Mouse (Mus musculus): ENCODE data around the gene Cacng3. TPM values are rescaled to one million over a fixed set of nuclear protein-coding genes. Genes with fewer than 3 reads are reported as not detected.

Gene Cacng3
- not detected in 2 replicates for polyA plus RNA-seq (2012)

DNA sequence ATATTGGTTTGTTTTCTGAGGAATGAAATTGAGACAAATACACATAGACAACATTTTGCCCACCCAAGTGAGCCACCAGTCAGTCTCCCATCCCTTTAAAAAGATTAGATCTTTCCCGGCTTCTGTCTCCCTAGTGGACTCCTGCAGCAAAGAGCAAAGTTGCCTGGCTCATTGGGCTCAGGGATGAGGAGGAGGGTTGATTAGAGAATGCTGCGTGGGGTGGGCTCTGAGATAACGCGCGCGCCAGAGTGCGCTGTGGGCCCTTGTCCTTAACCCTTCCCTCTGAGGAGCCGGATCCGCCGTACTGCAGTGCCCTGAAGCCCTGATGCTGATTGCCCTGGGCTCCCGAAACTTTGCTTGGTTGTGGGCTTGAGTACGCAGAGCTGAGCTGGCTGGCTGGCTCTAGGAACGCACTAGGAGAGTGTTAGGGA is at the start of gene Cacng3:
TSS of gene Cacng3 (plus strand) at position 51 of the 431 bp plus-strand sequence.
- TF ChIP-seq GATA1 (IDR thresholded peaks at IDR 0.05; ENCODE audit: low read length): no peak

- TF ChIP-seq GATA1 (IDR thresholded peaks at IDR 0.05; ENCODE audit: low read length): no peak
Observed at GRCm38 (mm10) chr7:122622125-122622774, 48.0 kb upstream of the Cacng3 start.

- TF ChIP-seq GATA1 (IDR thresholded peaks at IDR 0.05; ENCODE audit: low read length): no peak
Observed at GRCm38 (mm10) chr7:122623753-122624152, 46.5 kb upstream of the Cacng3 start.

- no peak for TF ChIP-seq GATA1 (IDR thresholded peaks at IDR 0.05; ENCODE audit: low read length)
Observed at GRCm38 (mm10) chr7:122628050-122628449, 42.2 kb upstream of the Cacng3 start.

DNA sequence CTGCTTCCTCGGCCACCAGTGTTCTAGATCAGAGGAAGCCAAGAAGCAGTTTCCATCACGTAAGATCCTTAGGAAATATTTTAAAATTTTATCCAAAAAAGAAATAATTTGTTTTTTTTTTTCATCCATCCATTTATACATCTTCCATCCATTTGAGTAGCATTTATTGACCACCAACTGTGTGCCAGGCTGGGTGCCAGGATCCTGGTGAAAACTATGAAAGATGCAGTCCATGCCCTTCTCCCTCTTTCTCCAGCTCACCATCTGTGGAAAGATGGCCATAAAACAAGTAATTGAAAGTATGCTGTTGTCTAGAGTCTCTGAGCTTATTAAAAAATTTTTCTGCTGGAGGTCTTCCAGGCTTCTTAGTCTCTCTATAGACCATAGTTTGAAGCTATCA is 39.9 kb upstream of the Cacng3 start:
- TF ChIP-seq GATA1 (IDR thresholded peaks at IDR 0.05; ENCODE audit: low read length): no peak

- no peak for TF ChIP-seq GATA1 (IDR thresholded peaks at IDR 0.05; ENCODE audit: low read length)
Observed at GRCm38 (mm10) chr7:122631151-122631550, 39.1 kb upstream of the Cacng3 start.

DNA sequence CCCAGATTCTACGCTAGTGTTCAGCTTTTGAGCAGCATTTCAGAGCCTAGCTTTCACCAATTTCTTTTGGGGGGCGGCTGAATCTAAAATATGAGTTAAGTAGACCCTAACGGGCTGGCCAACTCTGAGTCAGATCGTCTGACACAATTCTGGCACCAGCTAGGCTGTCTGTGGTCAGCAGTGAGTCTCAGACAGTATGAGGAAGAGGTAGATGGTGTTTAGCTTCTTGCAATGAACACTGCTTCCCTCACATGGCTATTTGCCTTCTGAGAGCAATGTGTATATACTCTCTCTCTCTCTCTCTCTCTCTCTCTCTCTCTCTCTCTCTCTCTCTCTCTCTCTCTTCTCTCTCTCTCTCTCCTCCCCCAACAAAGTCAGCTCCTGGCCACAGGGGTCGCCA is 37.3 kb upstream of the Cacng3 start:
- TF ChIP-seq GATA1 (IDR thresholded peaks at IDR 0.05; ENCODE audit: low read length): no peak

- TF ChIP-seq GATA1 (IDR thresholded peaks at IDR 0.05; ENCODE audit: low read length): no peak
Observed at GRCm38 (mm10) chr7:122633463-122633862, 36.8 kb upstream of the Cacng3 start.

DNA sequence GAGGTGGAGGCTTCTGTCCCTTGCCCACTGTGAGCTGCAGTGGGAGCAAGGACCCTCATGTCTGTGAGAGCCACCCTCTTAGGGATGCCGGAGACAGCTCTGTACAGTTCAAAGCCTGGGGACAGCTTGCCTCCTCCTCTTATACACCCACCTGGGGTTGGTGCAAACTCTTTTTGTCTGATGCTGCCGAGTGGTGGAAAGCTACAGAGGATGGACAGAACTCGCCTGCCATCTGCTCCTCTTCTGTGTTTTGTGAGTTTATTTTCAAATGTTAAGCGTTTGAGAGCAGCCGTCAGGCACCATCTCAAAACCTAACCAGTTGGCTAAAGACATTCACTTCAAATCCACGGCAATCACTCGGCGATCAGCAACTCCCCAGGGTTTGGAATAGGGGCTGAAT is 26.6 kb upstream of the Cacng3 start:
- TF ChIP-seq GATA1 (IDR thresholded peaks at IDR 0.05; ENCODE audit: low read length): no peak

GRCm38 (mm10) chr7:122649306-122649705 is 21.0 kb upstream of the Cacng3 start:
- no peak for TF ChIP-seq GATA1 (IDR thresholded peaks at IDR 0.05; ENCODE audit: low read length)

- no peak for TF ChIP-seq GATA1 (IDR thresholded peaks at IDR 0.05; ENCODE audit: low read length)
Observed at GRCm38 (mm10) chr7:122652523-122652922, 17.8 kb upstream of the Cacng3 start.

GRCm38 (mm10) chr7:122656671-122657070 is 13.6 kb upstream of the Cacng3 start:
- TF ChIP-seq GATA1 (IDR thresholded peaks at IDR 0.05; ENCODE audit: low read length): no peak

- TF ChIP-seq GATA1 (IDR thresholded peaks at IDR 0.05; ENCODE audit: low read length): no peak
Observed at GRCm38 (mm10) chr7:122657423-122658126, 12.7 kb upstream of the Cacng3 start.

GRCm38 (mm10) chr7:122665311-122666049 is 4.8 kb upstream of the Cacng3 start:
- no peak for TF ChIP-seq GATA1 (IDR thresholded peaks at IDR 0.05; ENCODE audit: low read length)

DNA sequence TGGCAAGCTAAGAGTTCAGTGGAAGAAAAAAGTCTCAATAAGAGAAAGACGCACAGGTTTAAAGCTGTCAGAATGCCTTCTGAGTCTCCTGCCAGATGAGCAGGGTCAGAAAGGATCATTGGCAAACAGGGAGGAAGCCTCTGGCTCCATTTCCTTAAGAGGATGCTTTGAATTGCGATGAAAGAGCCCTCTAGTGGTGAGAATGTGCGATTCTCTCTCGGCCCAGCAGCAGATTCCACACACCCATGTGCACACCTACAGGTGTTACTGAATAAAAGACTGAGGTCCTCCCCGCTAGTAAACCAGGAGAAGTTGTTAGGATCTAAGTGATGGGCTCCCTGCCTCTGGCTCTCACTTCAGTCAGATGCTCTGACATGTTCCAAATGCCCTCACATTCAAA is 2.4 kb upstream of the Cacng3 start:
- TF ChIP-seq GATA1 (IDR thresholded peaks at IDR 0.05; ENCODE audit: low read length): no peak

GRCm38 (mm10) chr7:122670873-122671641 is 765 bp downstream of the Cacng3 start:
- TF ChIP-seq GATA1 (IDR thresholded peaks at IDR 0.05; ENCODE audit: low read length): no peak

Data from G1E-ER4 (cell line).